Mouse (Mus musculus) T-helper 1 cell (primary cell): ENCODE measurements around the gene Krt77.

Source experiments
- in situ Hi-C: fragments of 300-600 bp; cut with MboI, MseI; formaldehyde crosslinking; loops from one replicate; pipeline ENCODE4 v1.15.1; 2025; ENCODE audit warnings: high pct_unique_total_duplicates

The Krt77 gene

DNA sequence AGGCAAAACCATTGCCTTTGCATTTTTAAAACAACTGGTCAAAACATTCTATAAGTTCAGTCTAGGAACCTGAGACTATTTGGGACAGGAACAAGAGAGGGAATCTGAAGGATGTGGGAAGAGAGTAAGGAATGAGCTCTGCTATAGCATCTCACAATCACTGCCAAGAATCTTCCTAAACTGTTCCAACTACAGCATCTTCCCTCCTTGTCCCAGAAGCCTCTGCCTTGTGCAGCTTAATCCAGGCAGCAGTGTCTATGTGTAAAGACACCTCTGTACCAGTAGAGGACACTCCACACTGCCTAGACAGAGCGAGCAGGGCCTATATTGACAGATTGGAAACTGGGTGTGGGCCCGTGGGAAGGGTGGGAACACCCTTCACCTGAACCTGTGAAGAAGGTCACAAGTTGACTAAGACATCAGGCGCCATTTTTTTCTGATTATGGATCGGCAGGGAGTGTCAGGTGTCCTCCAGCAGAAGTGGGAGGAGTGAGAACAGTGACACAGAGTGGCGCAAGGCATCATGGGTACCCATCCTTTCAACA is 34.6 kb downstream of the Krt77 start:
- in situ Hi-C loops, result no loop called here

- in situ Hi-C loops, result no loop called here
These were observed 36.4 kb downstream of the Krt77 start for GRCm38 (mm10) chr15:101833131-101833530.

GRCm38 (mm10) chr15:101829441-101829840 is 40.1 kb downstream of the Krt77 start:
- in situ Hi-C loops, result no loop called here

GRCm38 (mm10) chr15:101821786-101822185 is 47.7 kb downstream of the Krt77 start:
- in situ Hi-C loops, result no loop called here

DNA sequence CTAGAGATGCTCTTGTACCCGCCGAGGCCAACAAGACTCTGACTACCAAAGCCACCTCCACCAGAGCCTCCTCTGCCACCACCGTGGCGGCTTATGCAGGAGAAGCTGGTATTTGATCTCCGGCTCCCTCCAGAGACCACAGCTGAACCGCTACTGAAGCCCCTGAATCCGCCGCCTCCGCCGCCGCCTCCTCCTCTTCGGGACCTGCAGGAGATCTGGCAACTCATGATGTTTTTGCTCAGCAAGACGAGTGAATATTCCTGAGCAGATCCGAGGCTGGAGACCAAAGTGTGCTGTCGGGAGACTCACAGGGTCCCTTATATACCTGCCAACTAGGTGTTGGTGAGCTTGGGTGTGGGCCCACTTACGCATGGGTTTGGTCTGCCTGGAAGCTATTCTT is 51.6 kb downstream of the Krt77 start, which contains the start of gene Krt2:
TSS of gene Krt2 (minus strand) at position 295 of the 400 bp plus-strand sequence.
- in situ Hi-C loops, result no loop called here
